Mouse (Mus musculus) midbrain, embryonic 12.5 days (tissue): ENCODE measurements around the gene Aip. TPM values are rescaled to one million over a fixed set of nuclear protein-coding genes. Genes with fewer than 3 reads are reported as not detected.

ENCODE experiments used
- ATAC-seq: fragments of 200-750 bp; cut with Nextera tagmentation; 2 replicates; pipeline ENCODE4 v1.8.0; 2017; ENCODE audit warnings: low read depth, moderate TSS enrichment, moderate library complexity; ENCODE audit not compliant: low FRiP score
- H3K27ac ChIP-seq: fragments of 300-500 bp; sonication (generic); replicated peaks from 2 replicates; pipeline ENCODE4 v1.5.1; 2016; ENCODE audit warnings: mild to moderate bottlenecking
- H3K27me3 ChIP-seq: fragments of 300-500 bp; sonication (generic); 2 replicates; pipeline ENCODE4 v1.6.1; 2016; ENCODE audit warnings: mild to moderate bottlenecking
- H3K36me3 ChIP-seq: fragments of 300-500 bp; sonication (generic); 2 replicates; pipeline ENCODE4 v1.6.1; 2016
- H3K4me1 ChIP-seq: fragments of 300-500 bp; sonication (generic); 2 replicates; pipeline ENCODE4 v1.6.1; 2016
- H3K4me2 ChIP-seq: fragments of 300-500 bp; sonication (generic); replicated peaks from 2 replicates; pipeline ENCODE4 v1.6.1; 2016; ENCODE audit warnings: mild to moderate bottlenecking, moderate library complexity
- H3K4me3 ChIP-seq: fragments of 300-500 bp; sonication (generic); 2 replicates; pipeline ENCODE4 v1.5.1; 2016; ENCODE audit warnings: mild to moderate bottlenecking
- H3K9ac ChIP-seq: fragments of 300-500 bp; sonication (generic); replicated peaks from 2 replicates; pipeline ENCODE4 v1.6.1; 2016; ENCODE audit warnings: mild to moderate bottlenecking, moderate library complexity
- H3K9me3 ChIP-seq: fragments of 300-500 bp; sonication (generic); 2 replicates; pipeline ENCODE4 v1.6.1; 2016; ENCODE audit warnings: mild to moderate bottlenecking
- WGBS: fragments of 180-500 bp; shearing (Covaris S2); methylation state at CpG from one replicate; pipeline ENCODE4 v1.1.7; 2016; 5-methylcytosine and 5-hydroxymethylcytosine counted together
- polyA plus RNA-seq: library from polyadenylated mRNA; unstranded; fragments of >200 nt; fragmentation: Nextera tagmentation; extraction: Ambion mirVana; gene quantifications from 2 replicates; pipeline ENCODE4 v1.2.1, GENCODE M21; 2016

Gene Aip
- polyA plus RNA-seq, 1 experiment from 2014 or later: 63.6 TPM

DNA sequence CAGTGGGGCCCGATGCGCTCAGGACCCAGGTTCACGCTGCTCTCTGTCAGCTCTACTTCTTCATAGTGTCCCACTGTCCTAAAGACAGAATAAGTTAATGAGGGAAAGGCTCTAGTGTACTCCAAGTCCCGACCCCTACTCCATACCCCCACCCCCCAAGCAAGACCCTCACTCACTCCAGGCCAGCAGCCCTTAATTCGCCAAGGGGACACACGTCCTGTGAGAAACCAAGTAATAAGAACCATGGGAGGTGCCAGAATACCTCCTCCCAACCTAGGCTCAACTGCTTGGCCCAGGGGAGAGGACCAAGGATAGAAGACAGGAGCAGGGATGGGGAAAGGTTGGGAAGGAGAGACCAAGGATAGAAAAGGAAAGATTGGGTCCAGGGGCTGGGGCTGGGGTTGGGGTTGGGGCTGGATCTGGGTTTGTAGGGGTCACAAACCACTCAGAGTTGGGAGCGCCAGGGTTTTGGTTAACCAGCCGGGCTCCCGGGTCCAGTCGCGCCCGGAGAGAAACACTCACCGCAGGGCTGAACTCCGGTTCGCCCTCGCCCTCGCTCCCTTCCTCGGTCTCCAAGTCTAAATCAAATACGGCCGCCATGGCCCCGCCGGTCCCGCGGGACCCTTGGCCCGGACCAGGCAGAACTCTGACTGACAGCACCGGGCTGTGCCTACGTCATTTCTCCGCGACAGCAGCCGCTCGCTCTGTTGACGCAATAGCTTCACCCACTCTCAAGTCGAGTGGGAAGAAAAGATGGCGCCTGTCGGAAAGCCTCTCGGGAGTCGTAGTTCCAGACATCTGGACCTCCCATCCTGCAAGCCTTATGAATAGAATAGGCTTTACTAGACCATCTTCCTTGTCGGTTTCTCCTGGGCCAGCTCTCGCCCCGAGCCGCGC lies 37.2 kb upstream of the Aip start, which contains the start of gene Rps6kb2:
Gene Rps6kb2 (minus strand): TSS at position 709 of the 897 bp plus-strand sequence.
- H3K4me1 ChIP-seq: peaks cover 14% of the 10 kb centered on the region
- H3K4me2 ChIP-seq: peak within 1 kb of the TSS; percentile 95
- 7% methylated on average over 42 of the region's 42 CpGs for WGBS

DNA sequence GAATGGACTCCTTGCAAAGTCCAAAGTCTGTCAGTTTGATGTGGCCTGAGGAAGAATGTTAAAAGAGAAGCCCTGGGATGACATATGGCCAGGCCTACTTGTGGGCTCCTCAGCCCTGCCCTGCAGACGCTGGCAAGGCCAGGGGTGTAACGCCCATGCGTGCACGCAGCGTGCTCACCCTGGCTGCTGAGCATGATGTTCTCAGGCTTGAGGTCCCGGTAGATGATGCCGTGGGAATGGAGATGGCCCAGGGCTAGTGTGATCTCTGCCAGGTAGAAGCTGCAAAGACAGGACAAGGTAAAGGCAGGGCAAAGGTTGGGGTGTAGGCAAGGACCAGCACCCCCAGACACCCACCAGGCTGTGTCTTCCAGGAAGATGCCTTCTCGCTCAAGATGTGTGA lies 33.4 kb upstream of the Aip start:
- 97% methylated on average over 8 of the region's 8 CpGs for WGBS
- peaks cover 54% of the 10 kb centered on the region for H3K36me3 ChIP-seq

More for the DNA sequence above, 37.2 kb upstream of the Aip start, which contains the start of gene Rps6kb2:
- Histone ChIP-seq H3K36me3 (peaks cover 30% of the 10 kb centered on the region), H3K9me3 (no peaks in the 10 kb centered on the region), H3K27ac (peak within 1 kb of the TSS; percentile 78), H3K27me3 (no peaks in the 10 kb centered on the region), H3K9ac (peak within 1 kb of the TSS; percentile 84), H3K4me3 (peak within 1 kb of the TSS; percentile 69)
- peak; percentile 90 for ATAC-seq

DNA sequence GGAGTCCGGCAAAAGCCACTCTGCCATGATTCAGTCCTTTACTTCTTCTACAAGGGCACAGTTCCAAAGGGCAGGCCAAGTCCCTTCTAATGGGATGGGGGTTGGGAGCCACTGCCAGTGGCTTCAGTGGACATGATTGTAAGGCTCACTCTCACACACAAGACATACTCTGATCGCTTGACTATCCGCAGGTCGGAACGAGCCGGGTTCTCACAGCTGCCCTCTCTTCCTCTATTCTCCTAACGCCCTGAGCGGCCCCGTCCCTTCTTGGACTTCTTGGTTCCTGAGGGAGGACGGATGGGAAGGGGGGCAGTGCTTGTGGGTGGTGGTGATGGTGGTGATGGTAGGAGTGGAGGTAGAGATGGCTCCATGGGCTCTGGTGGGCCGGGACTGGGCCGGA lies 31.1 kb upstream of the Aip start:
- H3K9me3 ChIP-seq: no peaks in the 10 kb centered on the region
- H3K4me3 ChIP-seq: no peak overlapping the region
- no peaks in the 10 kb centered on the region for H3K27me3 ChIP-seq
- H3K4me1 ChIP-seq: no peaks in the 10 kb centered on the region; the same call in 1 of the 2 replicates
- no peak overlapping the region for H3K4me2 ChIP-seq
- no peak for ATAC-seq
- no peak overlapping the region for H3K27ac ChIP-seq
- peaks cover 69% of the 10 kb centered on the region for H3K36me3 ChIP-seq
- no peak overlapping the region for H3K9ac ChIP-seq
- WGBS: 89% methylated on average over 12 of the region's 12 CpGs

More for the DNA sequence above, 33.4 kb upstream of the Aip start:
- H3K9ac ChIP-seq: no peak overlapping the region
- ATAC-seq: no peak
- no peak overlapping the region for H3K27ac ChIP-seq
- H3K27me3 ChIP-seq: no peaks in the 10 kb centered on the region
- H3K4me2 ChIP-seq: no peak overlapping the region
- no peaks in the 10 kb centered on the region for H3K9me3 ChIP-seq
- H3K4me1 ChIP-seq: peaks cover 14% of the 10 kb centered on the region
- no peak overlapping the region for H3K4me3 ChIP-seq

GRCm38 (mm10) chr19:4156073-4156579 lies 30.5 kb upstream of the Aip start:
- WGBS: 74% methylated on average over 20 of the region's 20 CpGs
- Histone ChIP-seq H3K4me3 (no peak overlapping the region), H3K4me2 (no peak overlapping the region), H3K27me3 (no peaks in the 10 kb centered on the region), H3K9me3 (no peaks in the 10 kb centered on the region), H3K36me3 (peaks cover 67% of the 10 kb centered on the region), H3K9ac (0 out of 2 replicates have a peak overlapping the region, but pooled peaks have one; percentile 0), H3K4me1 (no peaks in the 10 kb centered on the region; the same call in 1 of the 2 replicates), H3K27ac (no peak overlapping the region)
- ATAC-seq: no peak

DNA sequence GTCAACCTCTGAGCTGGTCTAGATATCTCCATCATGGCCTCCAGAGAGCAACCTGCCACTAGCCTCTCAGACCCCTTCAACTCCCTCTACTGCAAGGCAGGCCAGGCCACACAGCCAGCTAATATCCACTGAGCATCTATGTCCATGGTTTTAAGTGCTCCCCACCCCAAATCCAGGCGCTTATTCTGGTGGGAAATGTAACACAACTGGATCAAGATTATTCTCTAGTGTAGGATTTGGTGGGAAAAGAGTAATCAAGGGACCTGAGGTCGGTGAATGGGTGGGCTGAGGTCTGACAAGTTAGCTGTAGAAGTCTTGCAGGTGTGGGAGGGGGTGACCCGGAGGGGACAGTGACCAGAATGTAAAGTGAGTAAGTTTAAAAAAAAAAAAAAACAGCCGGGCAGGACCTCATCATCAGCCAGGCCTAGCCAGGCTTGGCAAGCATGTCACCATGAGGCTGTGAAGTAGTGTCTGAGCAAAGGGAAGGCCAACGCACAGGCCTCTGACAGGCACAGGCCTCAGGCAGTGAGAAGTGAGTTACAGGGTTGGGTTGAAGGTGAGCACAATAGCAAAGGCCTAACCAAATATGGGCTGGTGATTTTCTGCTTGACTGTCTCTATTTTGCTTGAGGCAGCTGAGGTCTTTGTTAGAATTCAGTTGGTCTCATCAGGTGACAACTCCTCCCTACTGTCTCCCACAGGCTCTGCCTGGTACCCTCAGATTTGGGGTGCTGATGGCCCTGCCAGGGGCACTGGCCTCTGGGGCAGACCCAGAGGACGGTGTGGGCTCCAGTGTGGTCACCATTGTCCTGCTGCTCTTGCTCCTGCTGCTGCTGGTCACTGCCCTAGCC lies 29.8 kb upstream of the Aip start:
- H3K4me3 ChIP-seq: no peak overlapping the region
- whole genome bisulfite sequencing: 73% methylated on average over 6 of the region's 6 CpGs
- no peaks in the 10 kb centered on the region for H3K27me3 ChIP-seq
- H3K9me3 ChIP-seq: no peaks in the 10 kb centered on the region
- no peak overlapping the region for H3K9ac ChIP-seq
- H3K27ac ChIP-seq: peak overlapping the region; percentile 43; the same call in 1 of the 2 replicates
- H3K36me3 ChIP-seq: peaks cover 68% of the 10 kb centered on the region
- no peak for ATAC-seq
- no peak overlapping the region for H3K4me2 ChIP-seq
- no peaks in the 10 kb centered on the region; the same call in 1 of the 2 replicates for H3K4me1 ChIP-seq

DNA sequence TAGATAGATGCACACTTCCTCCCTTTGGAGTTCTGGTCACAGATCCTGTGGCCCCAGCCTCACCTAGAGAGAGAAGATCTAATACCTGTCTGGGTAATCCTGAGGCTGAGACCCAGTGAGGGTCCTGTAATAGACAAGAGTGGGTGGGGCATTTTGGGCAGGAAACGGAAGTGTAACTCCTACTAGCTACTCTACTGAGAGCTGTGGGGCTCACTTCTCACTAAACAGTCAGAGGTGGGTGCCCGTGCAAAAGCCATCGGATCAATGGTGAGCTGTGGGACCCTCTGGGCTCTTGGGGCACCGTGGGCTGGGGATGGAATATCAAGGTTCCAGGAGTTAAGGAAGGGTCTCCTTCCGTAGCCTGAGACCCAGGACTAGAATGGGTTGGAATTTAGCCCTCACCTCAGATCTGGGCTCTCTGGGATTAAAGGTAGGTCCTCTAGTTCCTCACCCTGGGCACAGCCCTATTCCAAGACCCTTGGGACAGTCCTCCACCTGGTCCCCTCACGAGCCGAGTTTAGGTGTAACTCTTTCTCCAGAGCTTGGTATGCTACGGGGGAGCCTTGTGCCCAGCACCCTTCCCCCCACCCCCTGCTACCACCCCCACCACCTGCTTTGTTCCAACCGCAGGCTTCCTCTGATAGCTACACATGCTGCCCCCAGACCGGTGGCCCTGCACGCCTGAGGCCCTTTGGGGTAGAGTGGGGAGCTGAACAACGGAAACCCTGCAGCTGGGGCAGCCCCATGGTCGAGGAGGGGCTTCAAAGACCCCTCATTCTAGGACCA lies 29.0 kb upstream of the Aip start:
- no peak overlapping the region for H3K4me3 ChIP-seq
- no peak overlapping the region for H3K4me2 ChIP-seq
- H3K9ac ChIP-seq: no peak overlapping the region
- 78% methylated on average over 13 of the region's 13 CpGs for WGBS
- no peaks in the 10 kb centered on the region for H3K27me3 ChIP-seq
- no peak overlapping the region for H3K27ac ChIP-seq
- H3K36me3 ChIP-seq: peaks cover 68% of the 10 kb centered on the region
- H3K9me3 ChIP-seq: no peaks in the 10 kb centered on the region
- ATAC-seq: no peak
- peaks cover 5% of the 10 kb centered on the region for H3K4me1 ChIP-seq

DNA sequence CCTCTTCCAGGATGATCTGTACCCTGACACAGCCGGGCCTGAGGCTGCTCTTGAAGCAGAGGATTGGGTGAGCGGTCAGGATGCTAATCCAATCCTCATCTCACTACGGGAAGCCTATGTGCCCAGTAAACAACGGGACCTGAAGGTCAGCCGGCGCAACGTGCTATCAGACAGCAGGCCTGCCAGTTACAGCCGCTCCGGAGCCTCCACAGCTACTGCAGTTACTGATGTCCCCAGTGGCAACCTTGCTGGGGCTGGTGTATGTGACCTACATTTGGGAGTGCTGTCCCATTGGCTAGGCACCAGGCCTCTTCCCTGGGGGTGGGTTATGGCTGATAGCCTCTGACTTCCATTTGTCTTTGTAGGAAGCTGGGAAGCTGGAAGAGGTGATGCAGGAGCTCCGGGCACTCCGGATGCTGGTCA lies 27.6 kb upstream of the Aip start, which contains the start of gene Ptprcap:
Gene Ptprcap (plus strand): TSS at position 373 of the 423 bp plus-strand sequence.
- H3K4me1 ChIP-seq: peaks cover 14% of the 10 kb centered on the region
- H3K9ac ChIP-seq: no peak within 1 kb of the TSS
- 0 out of 2 replicates have a peak within 1 kb of the TSS, but pooled peaks have one; percentile 22 for H3K27ac ChIP-seq
- no peak within 1 kb of the TSS for H3K4me3 ChIP-seq
- no peaks in the 10 kb centered on the region for H3K27me3 ChIP-seq
- 68% methylated on average over 11 of the region's 11 CpGs for WGBS
- ATAC-seq: no peak
- H3K36me3 ChIP-seq: peaks cover 54% of the 10 kb centered on the region
- no peak within 1 kb of the TSS for H3K4me2 ChIP-seq
- H3K9me3 ChIP-seq: no peaks in the 10 kb centered on the region

- 87% methylated on average over 8 of the region's 8 CpGs for WGBS
- Histone ChIP-seq H3K27ac (no peak overlapping the region), H3K9ac (no peak overlapping the region), H3K4me2 (no peak overlapping the region), H3K4me3 (no peak overlapping the region), H3K9me3 (no peaks in the 10 kb centered on the region), H3K36me3 (peaks cover 48% of the 10 kb centered on the region), H3K27me3 (no peaks in the 10 kb centered on the region), H3K4me1 (peaks cover 21% of the 10 kb centered on the region)
- ATAC-seq: no peak
Measured at GRCm38 (mm10) chr19:4152445-4153231, 27.0 kb upstream of the Aip start.

DNA sequence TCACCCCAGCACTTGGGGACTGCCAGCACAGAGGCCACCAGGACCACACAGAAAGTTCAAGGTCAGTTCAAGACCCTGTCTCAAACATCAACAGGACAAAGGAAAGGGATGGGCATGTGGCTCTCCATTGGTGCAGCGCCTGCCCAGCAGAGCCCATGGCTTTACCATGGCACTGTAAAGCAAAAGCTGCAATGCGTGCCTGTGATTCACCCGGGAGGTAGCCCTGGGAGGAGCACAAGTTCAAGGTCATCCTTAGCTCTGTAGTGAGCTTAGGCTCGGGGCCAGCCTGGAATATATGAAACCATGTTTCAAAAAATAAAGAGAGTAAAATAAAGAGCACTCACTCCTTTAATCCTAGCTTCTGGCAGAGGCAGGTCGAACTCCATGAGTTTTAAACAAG lies 26.2 kb upstream of the Aip start:
- Histone ChIP-seq H3K27ac (no peak overlapping the region), H3K9ac (no peak overlapping the region), H3K4me1 (peaks cover 22% of the 10 kb centered on the region), H3K4me2 (no peak overlapping the region), H3K4me3 (no peak overlapping the region), H3K9me3 (no peaks in the 10 kb centered on the region), H3K36me3 (peaks cover 41% of the 10 kb centered on the region), H3K27me3 (no peaks in the 10 kb centered on the region)
- 93% methylated on average over 5 of the region's 5 CpGs for WGBS
- ATAC-seq: no peak

GRCm38 (mm10) chr19:4151488-4151860 lies 25.8 kb upstream of the Aip start:
- no peak overlapping the region for H3K4me3 ChIP-seq
- no peak overlapping the region for H3K4me2 ChIP-seq
- peaks cover 22% of the 10 kb centered on the region for H3K4me1 ChIP-seq
- no peaks in the 10 kb centered on the region for H3K27me3 ChIP-seq
- no peak for ATAC-seq
- H3K36me3 ChIP-seq: peaks cover 37% of the 10 kb centered on the region
- H3K9ac ChIP-seq: no peak overlapping the region
- H3K27ac ChIP-seq: no peak overlapping the region
- 74% methylated on average over 5 of the region's 5 CpGs for WGBS
- no peaks in the 10 kb centered on the region for H3K9me3 ChIP-seq
